Mouse (Mus musculus) CD4-positive, CD25-positive, alpha-beta regulatory T cell, adult 4 months (primary cell): ENCODE measurements at regions not wholly inside any gene's neighbourhood (a gene's known extent, or its start where the extent isn't known, plus 50 kb on each side); places are given as distances from the start of the nearest gene placed in this dataset.

Source experiments
- ATAC-seq: one replicate; pipeline ENCODE4 v1.8.0; 2017

DNA sequence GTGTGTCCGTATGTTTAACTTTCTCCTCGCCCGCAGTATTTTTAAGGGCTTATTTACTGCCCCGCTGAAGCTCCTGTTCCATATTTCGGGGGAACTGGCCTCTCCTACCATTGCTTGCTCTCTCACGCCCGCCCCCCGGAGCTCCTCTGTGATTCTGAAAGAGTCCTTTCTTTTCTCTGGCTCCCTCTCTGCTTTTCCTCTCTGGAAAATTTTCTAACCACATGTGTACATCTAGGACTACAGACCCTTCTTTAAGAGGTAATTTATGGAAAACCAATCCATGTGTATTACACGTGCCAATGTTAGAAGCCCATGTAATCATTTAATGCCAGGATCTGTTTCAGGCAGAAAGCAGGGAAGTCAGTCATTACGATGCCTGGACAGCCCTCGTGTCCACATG lies 106.6 kb upstream of the Oxgr1 start:
- ATAC-seq: no peak

GRCm38 (mm10) chr14:120149341-120149741 lies 107.1 kb upstream of the Oxgr1 start:
- ATAC-seq: no peak

DNA sequence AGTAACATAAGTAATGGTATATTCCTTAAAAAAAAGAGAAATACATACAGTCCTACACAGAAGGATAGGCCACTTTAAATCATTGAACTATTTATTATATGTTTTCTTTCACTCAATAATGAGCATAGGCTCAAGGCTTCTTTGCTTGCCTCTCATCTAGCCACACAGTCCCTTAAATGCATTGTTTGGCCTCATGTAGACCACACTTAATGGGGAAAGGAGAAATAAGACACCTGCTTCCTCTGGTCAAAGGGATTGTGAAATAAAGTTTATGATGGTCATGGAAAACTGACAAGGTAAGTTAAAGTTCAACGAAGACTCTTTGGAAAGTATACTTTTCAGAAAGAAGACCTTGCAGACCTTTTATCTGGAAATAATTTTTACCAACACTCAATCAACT lies 108.4 kb upstream of the Oxgr1 start:
- no peak for ATAC-seq

DNA sequence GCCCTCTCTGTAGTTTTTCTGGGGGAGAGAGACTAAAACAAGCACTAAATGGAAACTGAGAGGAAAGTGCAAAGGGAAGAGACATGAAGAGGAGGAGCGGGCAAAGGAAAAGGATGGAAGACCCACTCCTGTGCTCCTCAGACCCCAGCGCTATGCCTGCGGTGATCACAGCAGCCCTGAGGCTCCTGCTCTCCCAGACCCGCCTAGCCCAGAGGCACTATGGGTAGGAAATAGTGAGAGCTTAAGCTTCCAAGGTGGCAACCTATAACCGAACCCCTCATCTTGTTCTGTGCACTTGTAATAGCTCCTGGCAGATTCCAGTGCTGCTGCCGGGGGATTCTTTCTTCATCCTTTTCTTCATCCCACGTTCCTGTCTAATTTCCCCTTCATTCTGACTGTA lies 112.2 kb upstream of the Oxgr1 start:
- ATAC-seq: no peak

- no peak for ATAC-seq
Observed at GRCm38 (mm10) chr14:120164184-120164583, 111.3 kb upstream of the Mbnl2 start.

DNA sequence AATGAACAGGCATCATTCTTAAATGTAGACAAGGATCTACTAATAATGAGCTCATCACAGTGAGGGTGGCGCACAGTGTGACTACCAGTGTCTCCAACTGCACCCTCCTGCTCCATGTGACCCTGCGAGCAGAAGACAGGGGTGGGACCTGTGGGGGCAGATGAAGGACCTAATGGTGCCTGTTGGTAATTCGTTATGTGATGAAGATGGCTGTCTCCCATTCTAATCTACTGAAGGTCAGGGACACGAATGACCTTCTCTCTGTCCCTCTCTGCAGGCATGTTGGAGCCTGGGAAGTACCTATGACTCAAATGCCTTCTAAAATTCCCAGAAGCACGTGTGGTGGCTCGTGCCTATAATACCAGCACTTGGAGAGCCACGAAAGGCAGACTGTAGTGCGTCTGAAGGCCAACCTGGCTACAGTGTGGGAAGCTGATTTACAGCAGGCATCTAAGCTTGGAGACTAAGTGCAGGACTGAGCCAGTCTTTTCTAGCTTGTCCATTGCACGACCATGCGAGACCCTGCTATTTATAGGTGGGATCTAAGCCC lies 109.9 kb upstream of the Mbnl2 start:
- no peak for ATAC-seq

DNA sequence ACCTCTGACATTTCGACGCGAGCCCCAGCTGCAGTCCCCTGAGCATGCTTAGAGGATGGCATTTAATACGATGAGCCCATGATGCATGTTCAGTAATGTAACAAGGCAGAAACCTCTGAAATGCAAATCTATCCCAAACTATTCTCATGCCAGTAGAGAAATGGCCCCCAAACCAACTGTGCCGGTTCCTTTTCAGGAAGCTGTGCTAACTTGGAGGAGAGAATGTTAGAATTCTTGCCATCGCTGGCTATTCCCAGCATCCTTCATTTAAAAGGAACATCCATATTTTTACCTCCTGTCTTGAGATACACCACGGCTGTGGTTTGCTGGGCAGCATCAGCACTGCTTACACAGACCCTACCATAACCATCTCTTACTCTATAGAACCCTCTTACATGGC lies 104.7 kb upstream of the Mbnl2 start:
- ATAC-seq: no peak

DNA sequence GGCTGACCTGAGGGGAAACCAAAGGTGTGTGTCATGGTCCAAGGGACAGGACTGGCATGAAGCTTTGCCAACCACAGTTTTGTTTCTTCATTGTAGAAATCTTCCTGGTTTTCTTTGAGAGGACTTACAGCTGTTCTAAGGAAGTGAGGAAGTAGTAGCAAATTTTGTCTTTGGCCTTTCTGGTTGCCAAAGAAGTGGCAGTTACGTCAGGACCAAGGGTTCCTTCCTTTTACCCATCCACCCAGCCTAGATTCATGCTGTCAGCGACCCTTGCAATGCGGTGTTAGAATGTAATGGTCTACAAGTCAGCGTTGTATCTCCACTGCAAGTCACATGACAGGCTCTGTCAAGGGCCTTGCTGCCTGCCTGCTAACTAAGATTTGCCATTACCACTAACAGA lies 103.4 kb upstream of the Mbnl2 start:
- no peak for ATAC-seq

GRCm38 (mm10) chr14:120172844-120173243 lies 102.6 kb upstream of the Mbnl2 start:
- no peak for ATAC-seq

DNA sequence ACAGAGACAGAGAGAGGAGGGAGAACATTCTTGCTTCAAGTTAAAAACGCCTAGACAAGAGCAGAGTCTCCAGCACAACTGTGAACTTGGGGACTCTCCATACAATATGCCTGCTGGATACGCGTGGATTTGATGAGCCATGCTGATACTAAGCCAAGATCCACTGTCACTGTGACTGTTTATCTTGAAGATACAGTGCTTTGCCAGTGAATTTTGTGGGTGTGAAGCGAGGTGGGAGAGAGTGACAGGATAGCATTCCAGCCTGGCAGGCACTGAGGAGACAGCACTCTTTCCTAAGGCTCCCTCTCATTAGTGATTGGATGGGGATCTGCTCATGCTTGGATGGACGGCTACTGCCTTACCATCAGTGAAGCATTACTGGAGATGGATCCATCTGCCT lies 100.9 kb upstream of the Mbnl2 start:
- no peak for ATAC-seq

- ATAC-seq: no peak
Observed at GRCm38 (mm10) chr14:120195218-120195617, 80.3 kb upstream of the Mbnl2 start.

- ATAC-seq: no peak
Observed at GRCm38 (mm10) chr14:120211741-120212140, 63.7 kb upstream of the Mbnl2 start.

DNA sequence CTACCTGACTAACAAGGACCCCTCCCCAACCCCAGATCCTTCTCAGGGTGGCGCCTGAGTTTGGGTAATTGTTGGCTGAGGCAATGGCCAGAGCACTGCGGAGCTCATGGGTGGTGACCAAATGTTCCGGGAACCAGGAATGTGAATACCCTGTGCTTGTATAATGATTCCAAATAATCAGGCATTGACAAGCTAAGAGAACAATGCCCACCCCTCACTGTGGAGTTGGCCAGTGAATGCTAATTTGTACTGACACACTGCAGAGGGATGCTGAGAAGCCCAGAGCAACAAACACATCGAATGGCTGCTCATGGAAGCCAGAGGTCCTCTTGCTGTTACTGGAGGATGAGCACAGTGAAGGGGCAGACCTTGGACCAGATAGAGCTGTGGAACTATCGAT lies 62.8 kb upstream of the Mbnl2 start:
- ATAC-seq: no peak

- no peak for ATAC-seq
Observed at GRCm38 (mm10) chr14:120219224-120219623, 56.2 kb upstream of the Mbnl2 start.

GRCm38 (mm10) chr14:120223528-120224201 lies 51.8 kb upstream of the Mbnl2 start:
- ATAC-seq: no peak

DNA sequence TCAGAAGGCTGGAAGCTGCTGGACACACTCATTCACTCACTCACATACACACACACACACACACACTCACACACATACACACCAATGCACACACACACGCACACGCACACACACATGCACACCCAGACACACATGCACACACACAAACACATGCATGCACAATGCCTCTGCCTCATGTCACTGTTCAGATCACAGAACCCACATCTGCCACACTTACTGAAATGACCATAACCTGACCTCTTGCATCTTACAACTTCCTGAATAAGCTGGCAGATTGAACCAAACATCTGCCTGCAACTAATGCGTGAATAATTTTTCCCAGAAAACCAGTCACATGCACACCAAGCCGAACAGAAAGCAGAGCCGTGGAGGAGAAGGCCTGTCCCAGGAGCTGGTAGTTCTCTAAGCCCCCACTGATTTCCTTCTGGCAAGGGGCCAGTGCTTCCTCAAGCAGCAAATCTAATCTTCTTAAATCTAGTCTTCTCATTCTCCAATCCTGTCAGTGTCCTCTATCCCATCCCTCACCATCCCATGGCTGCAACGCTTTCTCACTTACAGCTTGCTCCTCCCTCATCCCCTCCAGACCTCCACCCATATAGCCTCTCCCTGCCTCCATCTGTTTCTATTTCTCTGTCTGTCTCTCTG lies 51.1 kb upstream of the Mbnl2 start:
- no peak for ATAC-seq

DNA sequence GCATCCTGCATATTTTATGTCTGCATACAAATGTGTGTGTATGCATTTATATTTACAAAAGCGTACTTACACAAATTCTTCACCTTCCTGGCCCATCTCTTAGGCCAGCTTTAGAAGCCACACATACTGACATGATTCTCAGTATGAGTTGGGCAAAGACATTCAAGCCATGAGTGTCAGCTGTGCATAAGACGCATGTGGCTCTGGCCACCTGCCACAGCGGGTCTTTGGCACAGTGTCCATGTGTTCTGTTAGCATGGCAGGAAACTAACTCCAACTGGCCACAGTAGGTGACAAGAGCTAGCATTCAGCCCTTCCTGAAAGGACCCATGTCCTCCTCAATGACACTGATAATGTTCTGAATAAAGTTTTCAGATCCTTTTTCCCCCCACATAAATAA lies 49.8 kb upstream of the Mbnl2 start:
- ATAC-seq: no peak
